Mouse (Mus musculus) erythroblast, embryonic 14.5 days (primary cell): ENCODE results near the gene Higd1b.

ENCODE experiments used
- GATA1 ChIP-seq: IDR thresholded peaks from 2 replicates; pipeline ENCODE4 v1.6.1; 2012; ENCODE audit warnings: low read length, inconsistent platforms, mixed read lengths
- TAL1 ChIP-seq: IDR thresholded peaks from 3 replicates; pipeline ENCODE4 v1.6.1; 2012; ENCODE audit warnings: low read length, inconsistent platforms, mixed read lengths

DNA sequence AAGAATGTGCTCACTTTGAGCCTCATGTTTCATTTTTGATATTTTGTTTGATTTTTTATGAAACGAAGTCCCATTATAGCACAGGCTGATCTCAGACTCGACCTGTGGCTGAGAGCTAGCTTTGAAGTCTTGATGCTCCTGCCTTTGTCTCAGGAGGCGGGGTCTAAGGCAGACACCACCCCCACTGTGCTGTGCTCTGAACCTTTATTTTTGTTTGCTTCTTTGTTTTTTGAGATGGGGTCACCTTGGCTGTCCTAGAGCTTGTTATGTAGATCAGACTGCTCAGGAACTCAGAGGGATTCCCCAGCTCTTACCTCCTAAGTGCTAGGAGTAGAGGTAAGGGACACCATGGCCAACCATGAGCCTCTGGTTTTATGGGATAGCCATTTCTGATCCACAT, 15.2 kb upstream of the Higd1b start:
- TF ChIP-seq GATA1 (no peak), TAL1 (no peak)
